ENCODE assay signal across 14 mouse cellular contexts in genomic region chr10:94557428-94558149, GRCm38 (mm10).
DNase-seq lines count a peak whose midpoint lies in the region; ATAC-seq and TF ChIP-seq lines count a peak whose summit lies in the region.
"Had no signal": no experiment of that assay in that cellular context is flagged by ENCODE, and none has a peak within 500 bp of the region (broad histone marks: within the 10 kb centered on the region; RNA-seq: fewer than 3 reads in every experiment).

No protein-coding gene starts in this region.

- no peak overlapping the region for H3K4me3 ChIP-seq in limb, embryonic 13.5 days
- H3K4me3 ChIP-seq in limb, embryonic 10.5 days = no peak overlapping the region
- no peak overlapping the region for H3K4me3 ChIP-seq in kidney, adult 2 months (ENCODE audit: insufficient read depth, low read depth, low read length)
- no peak overlapping the region for H3K4me3 ChIP-seq in limb, embryonic 14.5 days (replicated peaks; ENCODE audit: low read length)
- H3K4me3 ChIP-seq: forebrain, embryonic 15.5 days; intestine, embryonic 15.5 days; midbrain, embryonic 10.5 days had no signal

- no peaks in the 10 kb centered on the region for H3K4me1 ChIP-seq in limb, embryonic 13.5 days
- H3K4me1 ChIP-seq in limb, embryonic 10.5 days = 0 out of 2 replicates have a peak, but pooled peaks cover 2% of the 10 kb centered on the region
- peaks cover 18% of the 10 kb centered on the region; the same call in 1 of the 2 replicates for H3K4me1 ChIP-seq in kidney, adult 2 months (ENCODE audit: control insufficient read depth, insufficient read depth, low read length)
- H3K4me1 ChIP-seq in limb, embryonic 14.5 days (ENCODE audit: control insufficient read depth, insufficient read depth, low read length) = 0 out of 2 replicates have a peak, but pooled peaks cover 3% of the 10 kb centered on the region
- H3K4me1 ChIP-seq: forebrain, embryonic 15.5 days; intestine, embryonic 15.5 days had no signal

- no peaks in the 10 kb centered on the region for H3K9me3 ChIP-seq in limb, embryonic 13.5 days
- no peaks in the 10 kb centered on the region for H3K9me3 ChIP-seq in limb, embryonic 10.5 days (replicated peaks)
- no peaks in the 10 kb centered on the region for H3K9me3 ChIP-seq in limb, embryonic 14.5 days (ENCODE audit: control insufficient read depth, low read length)
- H3K9me3 ChIP-seq: forebrain, embryonic 15.5 days; intestine, embryonic 15.5 days; midbrain, embryonic 10.5 days had no signal

- H3K4me2 ChIP-seq in limb, embryonic 13.5 days (replicated peaks) = no peak overlapping the region
- no peak overlapping the region for H3K4me2 ChIP-seq in limb, embryonic 14.5 days (replicated peaks; ENCODE audit: low read depth, low read length, severe bottlenecking)
- H3K4me2 ChIP-seq: forebrain, embryonic 15.5 days; intestine, embryonic 15.5 days had no signal

- H3K9ac ChIP-seq in limb, embryonic 13.5 days = no peak overlapping the region
- H3K9ac ChIP-seq in limb, embryonic 14.5 days (ENCODE audit: low read depth, low read length, severe bottlenecking) = no peak overlapping the region
- H3K9ac ChIP-seq: forebrain, embryonic 15.5 days; intestine, embryonic 15.5 days had no signal

- no peak overlapping the region; the same call in 1 of the 2 replicates for H3K27ac ChIP-seq in limb, embryonic 13.5 days
- H3K27ac ChIP-seq in limb, embryonic 10.5 days = no peak overlapping the region
- H3K27ac ChIP-seq in kidney, adult 2 months (ENCODE audit: insufficient read depth, low read depth, low read length) = peak overlapping the region; percentile 67
- H3K27ac ChIP-seq in limb, embryonic 14.5 days (replicated peaks; ENCODE audit: low read depth, low read length) = no peak overlapping the region
- H3K27ac ChIP-seq: forebrain, embryonic 15.5 days; intestine, embryonic 15.5 days; midbrain, embryonic 10.5 days had no signal

- no peaks in the 10 kb centered on the region for H3K36me3 ChIP-seq in limb, embryonic 13.5 days
- H3K36me3 ChIP-seq in limb, embryonic 10.5 days = no peaks in the 10 kb centered on the region
- H3K36me3 ChIP-seq in kidney, adult 2 months (ENCODE audit: control insufficient read depth, insufficient read depth, low read length) = no peaks in the 10 kb centered on the region
- no peaks in the 10 kb centered on the region for H3K36me3 ChIP-seq in limb, embryonic 14.5 days (ENCODE audit: control insufficient read depth, insufficient read depth, low read length)
- H3K36me3 ChIP-seq: forebrain, embryonic 15.5 days; intestine, embryonic 15.5 days; midbrain, embryonic 10.5 days had no signal

- TF ChIP-seq CTCF in kidney, adult 2 months (conservative IDR thresholded peaks at IDR 0.05; ENCODE audit: insufficient read depth, insufficient read length, low read depth, low read length) = no peak

- DNase-seq in limb, embryonic 10.5 days (ENCODE audit: low spot score) = no peak
- peak; percentile 54 for DNase-seq in adipocyte (ENCODE audit: low spot score)
- peak; percentile 93 for DNase-seq in kidney, adult 2 months
- DNase-seq in limb, embryonic 14.5 days (ENCODE audit: low spot score) = peak; percentile 29
- no peak for DNase-seq in left cerebral cortex, postnatal 10 days (ENCODE audit: extremely low spot score in 1 of 2, low spot score in 2 of 2)
- DNase-seq in frontal cortex, postnatal 25 days (ENCODE audit: low spot score in 2 of 2) = no peak
- DNase-seq: adrenal gland, postnatal 10 days; cerebellum, postnatal 25 days; right cerebral cortex, postnatal 4 days had no signal

- WGBS in limb, embryonic 13.5 days = 57% methylated on average over 6 of the region's 6 CpGs
- 68% methylated on average over 6 of the region's 6 CpGs for WGBS in limb, embryonic 10.5 days
- WGBS in kidney, adult 2 months = 39% methylated on average over 6 of the region's 6 CpGs
- 53% methylated on average over 6 of the region's 6 CpGs for WGBS in limb, embryonic 14.5 days

- TF ChIP-seq POLR2A in kidney, adult 2 months (IDR thresholded peaks at IDR 0.05; ENCODE audit: low read depth, low read length) = no peak
- no peak for TF ChIP-seq POLR2A in limb, embryonic 14.5 days (IDR thresholded peaks at IDR 0.05; ENCODE audit: borderline replicate concordance, extremely low read depth, insufficient read depth, insufficient read length)

- intact Hi-C loops in left cerebral cortex, postnatal 10 days (cut with DNase I) = no loop called here

- H3K27me3 ChIP-seq in limb, embryonic 13.5 days = no peaks in the 10 kb centered on the region
- H3K27me3 ChIP-seq in limb, embryonic 10.5 days (ENCODE audit: low read depth, poor library complexity, severe bottlenecking) = no peaks in the 10 kb centered on the region
- no peaks in the 10 kb centered on the region for H3K27me3 ChIP-seq in kidney, adult 2 months (replicated peaks; ENCODE audit: control insufficient read depth, insufficient read depth, low read length)
- H3K27me3 ChIP-seq in limb, embryonic 14.5 days (ENCODE audit: control insufficient read depth, insufficient read depth, low read length) = no peaks in the 10 kb centered on the region
- H3K27me3 ChIP-seq: forebrain, embryonic 15.5 days; intestine, embryonic 15.5 days had no signal

- peak; percentile 76 for ATAC-seq in limb, embryonic 13.5 days (ENCODE audit: low FRiP score, low read depth)
- peak; percentile 76 for ATAC-seq in limb, embryonic 14.5 days (ENCODE audit: low FRiP score, low read depth)
- ATAC-seq in megakaryocyte-erythroid progenitor cell, adult 5-6 weeks (replicated peaks; ENCODE audit: low FRiP score, low TSS enrichment, poor library complexity, severe bottlenecking) = no peak
- ATAC-seq: forebrain, embryonic 15.5 days; intestine, embryonic 15.5 days had no signal

Comparison
In these comparisons a context has a peak if more than half of its experiments do, and no peak if none do; other contexts are left out.
1. DNase-seq: peak in adipocyte (single experiment), kidney, adult 2 months (single experiment) and limb, embryonic 14.5 days (single experiment); none in limb, embryonic 10.5 days (single experiment), left cerebral cortex, postnatal 10 days (0 of 2) and frontal cortex, postnatal 25 days (0 of 2).